Mouse (Mus musculus) olfactory bulb, adult 2 months (tissue): ENCODE data around the gene Scrg1. TPM values are rescaled to one million over a fixed set of nuclear protein-coding genes. Genes with fewer than 3 reads are reported as not detected.

ENCODE experiments used
- H3K27ac ChIP-seq: fragments of 200-500 bp; 2 replicates; pipeline ENCODE4 v1.5.1; 2012; ENCODE audit warnings: low read depth, low read length; ENCODE audit not compliant: insufficient read depth
- H3K4me1 ChIP-seq: fragments of 200-500 bp; 2 replicates; pipeline ENCODE4 v1.6.1; 2012; ENCODE audit warnings: low read length; ENCODE audit not compliant: control insufficient read depth, insufficient read depth
- H3K4me3 ChIP-seq: fragments of 200-500 bp; 2 replicates; pipeline ENCODE4 v1.5.1; 2012; ENCODE audit warnings: mild to moderate bottlenecking, low read depth, low read length, moderate library complexity; ENCODE audit not compliant: insufficient read depth
- CTCF ChIP-seq: fragments of 200-500 bp; IDR thresholded peaks from 2 replicates; pipeline ENCODE4 v1.5.1; 2012; ENCODE audit warnings: low read depth, mild to moderate bottlenecking, low read length, moderate library complexity; ENCODE audit not compliant: insufficient read depth
- POLR2A ChIP-seq: fragments of 200-500 bp; IDR thresholded peaks from 2 replicates; pipeline ENCODE4 v1.6.1; 2012; ENCODE audit warnings: mild to moderate bottlenecking, low read depth, low read length, moderate library complexity; ENCODE audit not compliant: insufficient read depth
- WGBS: fragments of 180-500 bp; shearing (Covaris S2); methylation state at CpG from one replicate; pipeline ENCODE4 v1.1.7; 2018; 5-methylcytosine and 5-hydroxymethylcytosine counted together
- polyA plus RNA-seq: library from polyadenylated mRNA; stranded (reverse); fragments of >200 nt; gene quantifications from 2 replicates; pipeline ENCODE4 v1.2.4, GENCODE M21; 2012; ENCODE audit warnings: low replicate concordance; ENCODE audit not compliant: missing spikeins, insufficient read depth, insufficient read length

Scrg1 gene
- polyA plus RNA-seq, 1 experiment, result not detected

- Histone ChIP-seq H3K27ac (no peak overlapping the region), H3K4me1 (no peaks in the 10 kb centered on the region), H3K4me3 (no peak overlapping the region)
- 88% methylated on average over 7 of the region's 7 CpGs for WGBS
- TF ChIP-seq POLR2A (no peak), CTCF (no peak)
These were observed 5.0 kb upstream of the Scrg1 start for GRCm38 (mm10) chr8:57450726-57451125.

GRCm38 (mm10) chr8:57451896-57452295 is 3.8 kb upstream of the Scrg1 start:
- TF ChIP-seq POLR2A (no peak), CTCF (no peak)
- H3K4me3 ChIP-seq, result no peak overlapping the region

GRCm38 (mm10) chr8:57453361-57453760 is 2.4 kb upstream of the Scrg1 start:
- TF ChIP-seq POLR2A (no peak), CTCF (no peak)
- Histone ChIP-seq H3K4me3 (no peak overlapping the region), H3K27ac (no peak overlapping the region), H3K4me1 (no peaks in the 10 kb centered on the region)
- 86% methylated on average over 2 of the region's 2 CpGs for WGBS

More at GRCm38 (mm10) chr8:57451896-57452295, 3.8 kb upstream of the Scrg1 start:
- H3K4me1 ChIP-seq, result no peaks in the 10 kb centered on the region
- no peak overlapping the region for H3K27ac ChIP-seq
- WGBS, result 97% methylated on average over 4 of the region's 4 CpGs

GRCm38 (mm10) chr8:57457152-57457551 is 1.4 kb downstream of the Scrg1 start:
- Histone ChIP-seq H3K4me1 (no peaks in the 10 kb centered on the region), H3K27ac (no peak overlapping the region; the same call in 1 of the 2 replicates), H3K4me3 (no peak overlapping the region)
- TF ChIP-seq POLR2A (no peak), CTCF (no peak)
- WGBS, result 22% methylated on average over 6 of the region's 6 CpGs

- H3K4me1 ChIP-seq, result no peaks in the 10 kb centered on the region
- H3K27ac ChIP-seq, result no peak overlapping the region
- WGBS, result 45% methylated on average over 3 of the region's 3 CpGs
- no peak for TF ChIP-seq CTCF
- no peak for TF ChIP-seq POLR2A
- no peak overlapping the region for H3K4me3 ChIP-seq
These were observed 2.2 kb downstream of the Scrg1 start for GRCm38 (mm10) chr8:57457942-57458341.

- TF ChIP-seq POLR2A, result no peak
- TF ChIP-seq CTCF, result no peak
- no peak overlapping the region for H3K4me3 ChIP-seq
- 58% methylated on average over 1 of the region's 1 CpGs for WGBS
- H3K4me1 ChIP-seq, result no peaks in the 10 kb centered on the region
- H3K27ac ChIP-seq, result no peak overlapping the region
These were observed 7.1 kb downstream of the Scrg1 start for GRCm38 (mm10) chr8:57462839-57463238.

- 93% methylated on average over 3 of the region's 3 CpGs for WGBS
- Histone ChIP-seq H3K27ac (no peak overlapping the region), H3K4me1 (no peaks in the 10 kb centered on the region), H3K4me3 (no peak overlapping the region)
- TF ChIP-seq CTCF, result no peak
- no peak for TF ChIP-seq POLR2A
These were observed 8.0 kb downstream of the Scrg1 start for GRCm38 (mm10) chr8:57463757-57464156.

GRCm38 (mm10) chr8:57468624-57469023 is 12.9 kb downstream of the Scrg1 start:
- TF ChIP-seq POLR2A, result no peak
- TF ChIP-seq CTCF, result no peak
- Histone ChIP-seq H3K4me3 (no peak overlapping the region), H3K27ac (no peak overlapping the region), H3K4me1 (no peaks in the 10 kb centered on the region)
- 36% methylated on average over 5 of the region's 5 CpGs for WGBS

GRCm38 (mm10) chr8:57470863-57471262 is 15.1 kb downstream of the Scrg1 start:
- 98% methylated on average over 5 of the region's 5 CpGs for WGBS
- no peak overlapping the region for H3K27ac ChIP-seq
- H3K4me3 ChIP-seq, result no peak overlapping the region
- TF ChIP-seq CTCF, result no peak
- no peak for TF ChIP-seq POLR2A
- H3K4me1 ChIP-seq, result no peaks in the 10 kb centered on the region

- 81% methylated on average over 6 of the region's 6 CpGs for WGBS
- Histone ChIP-seq H3K27ac (no peak overlapping the region), H3K4me1 (no peaks in the 10 kb centered on the region), H3K4me3 (no peak overlapping the region)
- no peak for TF ChIP-seq CTCF
- TF ChIP-seq POLR2A, result no peak
These were observed 18.0 kb downstream of the Scrg1 start for GRCm38 (mm10) chr8:57473751-57474150.
